Mouse (Mus musculus) ES-E14 (cell line): Measurements from ENCODE around the gene Tnik.

ENCODE experiments used
- CHD2 ChIP-seq: IDR thresholded peaks from 2 replicates; pipeline ENCODE4 v1.6.1; 2014; ENCODE audit warnings: mild to moderate bottlenecking, low read depth, low read length, inconsistent platforms
- HCFC1 ChIP-seq: IDR thresholded peaks from 2 replicates; pipeline ENCODE4 v1.6.1; 2012; ENCODE audit warnings: low read length, inconsistent platforms, borderline replicate concordance; ENCODE audit not compliant: insufficient read depth
- MAFK ChIP-seq: IDR thresholded peaks from 2 replicates; pipeline ENCODE4 v1.6.1; 2014; ENCODE audit warnings: mild to moderate bottlenecking, low read depth, low read length, inconsistent platforms; ENCODE audit not compliant: insufficient read depth
- ZC3H11A ChIP-seq: IDR thresholded peaks from 2 replicates; pipeline ENCODE4 v1.6.1; 2012; ENCODE audit warnings: low read depth, mild to moderate bottlenecking, inconsistent platforms, low read length, borderline replicate concordance
- ZNF384 ChIP-seq: IDR thresholded peaks from 2 replicates; pipeline ENCODE4 v1.6.1; 2012; ENCODE audit warnings: low read depth, low read length, inconsistent platforms

DNA sequence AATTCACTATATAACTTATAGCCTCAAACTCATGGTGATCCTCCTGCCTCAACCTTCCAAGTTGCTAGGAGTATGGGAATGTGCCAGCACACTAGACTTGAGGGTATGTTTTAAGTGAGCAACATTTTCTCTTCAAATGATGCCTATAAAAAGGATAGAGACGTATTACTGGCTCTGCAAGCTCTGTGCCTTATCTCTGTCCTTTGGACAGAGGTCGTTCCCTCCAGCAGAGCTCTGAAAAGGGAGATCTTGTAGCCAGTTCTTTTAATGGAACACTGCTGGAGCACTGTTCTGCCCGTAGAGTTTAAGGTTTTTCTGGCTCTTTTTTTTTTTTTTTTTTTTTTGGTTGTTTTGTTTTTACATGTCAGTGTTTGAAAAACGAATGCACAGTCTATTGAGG, 298.4 kb downstream of the Tnik start:
- TF ChIP-seq HCFC1 (no peak), CHD2 (no peak), ZNF384 (no peak), ZC3H11A (no peak), MAFK (no peak)
